Mouse (Mus musculus): ENCODE results near the gene Serpinb3d. TPM values are rescaled to one million over a fixed set of nuclear protein-coding genes. Genes with fewer than 3 reads are reported as not detected.

Gene Serpinb3d
- polyA plus RNA-seq (2012; fragmentation: generic; extraction: Trizol), result not detected

GRCm38 (mm10) chr1:107083406-107083805 lies at the start of gene Serpinb3d:
TSS of gene Serpinb3d (minus strand) at chr1:107083506.

GRCm38 (mm10) chr1:107052203-107052602 lies 31.1 kb downstream of the Serpinb3d start, which contains the start of gene Serpinb3a:
TSS of gene Serpinb3a (minus strand) at chr1:107052303.

Other genes starting within 250 kb of the Serpinb3d start
- not detected for gene Serpinb5, start 222.3 kb downstream of the Serpinb3d start, polyA plus RNA-seq (2012; fragmentation: generic; extraction: Trizol)
- gene Serpinb12, start 149.1 kb downstream of the Serpinb3d start, polyA plus RNA-seq (2012; fragmentation: generic; extraction: Trizol), result not detected
- gene Serpinb13, start 102.5 kb downstream of the Serpinb3d start, polyA plus RNA-seq (2012; fragmentation: generic; extraction: Trizol), result not detected
- not detected for gene Serpinb3a, start 31.2 kb downstream of the Serpinb3d start, polyA plus RNA-seq (2012; fragmentation: generic; extraction: Trizol)
- gene Serpinb3b, start 194.9 kb upstream of the Serpinb3d start, polyA plus RNA-seq (2012; fragmentation: generic; extraction: Trizol), result not detected
- not detected for gene Serpinb3c, start 194.9 kb upstream of the Serpinb3d start, polyA plus RNA-seq (2012; fragmentation: generic; extraction: Trizol)